Mouse (Mus musculus) embryonic fibroblast, embryonic 13.5 days (primary cell): Measurements from ENCODE around the gene Hrk.

Source experiments
- CTCF ChIP-seq: IDR thresholded peaks from 2 replicates; pipeline ENCODE4 v1.5.1; 2011; ENCODE audit warnings: mild to moderate bottlenecking, control low read depth, low read length, moderate library complexity, borderline replicate concordance; ENCODE audit not compliant: insufficient read depth
- POLR2A ChIP-seq: IDR thresholded peaks from 2 replicates; pipeline ENCODE4 v1.6.1; 2011; ENCODE audit warnings: low read depth, mild to moderate bottlenecking, control low read depth, low read length, moderate library complexity

- TF ChIP-seq CTCF, result no peak
- no peak for TF ChIP-seq POLR2A
Measured at GRCm38 (mm10) chr5:118145458-118145857, 19.0 kb upstream of the Hrk start.
